Mouse (Mus musculus) liver, adult 2 months (tissue): ENCODE results near the gene Gm13285. TPM values are rescaled to one million over a fixed set of nuclear protein-coding genes. Genes with fewer than 3 reads are reported as not detected.

ENCODE experiments used
- DNase-seq: peaks from one replicate; pipeline ENCODE4 v3.0.0-alpha.2; 2011; ENCODE audit warnings: low read depth, low spot score; ENCODE audit errors: extremely low read depth
- H3K27ac ChIP-seq: fragments of 200-500 bp; replicated peaks from 2 replicates; pipeline ENCODE4 v1.5.1; 2012; ENCODE audit warnings: low read depth, mild to moderate bottlenecking, control low read depth, inconsistent platforms, low read length; ENCODE audit not compliant: insufficient read depth
- H3K27me3 ChIP-seq: fragments of 200-500 bp; 2 replicates; pipeline ENCODE4 v1.6.1; 2012; ENCODE audit warnings: mild to moderate bottlenecking, moderate library complexity, low read length, inconsistent platforms; ENCODE audit not compliant: control insufficient read depth, insufficient read depth
- H3K36me3 ChIP-seq: fragments of 200-500 bp; 2 replicates; pipeline ENCODE4 v1.6.1; 2012; ENCODE audit warnings: low read length, inconsistent platforms; ENCODE audit not compliant: control insufficient read depth, insufficient read depth
- H3K4me1 ChIP-seq: fragments of 200-500 bp; 2 replicates; pipeline ENCODE4 v1.6.1; 2011; ENCODE audit warnings: low read length; ENCODE audit not compliant: control insufficient read depth, insufficient read depth
- H3K4me3 ChIP-seq: fragments of 200-500 bp; 2 replicates; pipeline ENCODE4 v1.5.1; 2011; ENCODE audit warnings: low read depth, mild to moderate bottlenecking, control low read depth, low read length, moderate library complexity; ENCODE audit not compliant: insufficient read depth
- H3K79me2 ChIP-seq: fragments of 200-500 bp; 2 replicates; pipeline ENCODE4 v1.6.1; 2012; ENCODE audit warnings: inconsistent platforms, mild to moderate bottlenecking, low read length, moderate library complexity; ENCODE audit not compliant: control insufficient read depth, insufficient read depth
- H3K9ac ChIP-seq: fragments of 200-500 bp; 2 replicates; pipeline ENCODE4 v1.6.1; 2012; ENCODE audit warnings: low read depth, mild to moderate bottlenecking, control low read depth, inconsistent platforms, low read length
- CTCF ChIP-seq: fragments of 200-500 bp; IDR thresholded peaks from 2 replicates; pipeline ENCODE4 v1.5.1; 2011; ENCODE audit warnings: low read depth, low read length, control low read depth
- POLR2A ChIP-seq: fragments of 200-500 bp; IDR thresholded peaks from 2 replicates; pipeline ENCODE4 v1.6.1; 2011; ENCODE audit warnings: low read length, control low read depth; ENCODE audit not compliant: insufficient read depth; ENCODE audit errors: extremely low read depth
- WGBS: fragments of 180-500 bp; shearing (Covaris S2); methylation state at CpG from one replicate; pipeline ENCODE4 v1.1.7; 2018; 5-methylcytosine and 5-hydroxymethylcytosine counted together
- polyA plus RNA-seq: library from polyadenylated mRNA; depleted of rRNA; stranded (reverse); fragments of >200 nt; gene quantifications from 2 replicates; pipeline ENCODE4 v1.2.3, GENCODE M21; 2012; rRNA removed
- total RNA-seq: library from RNA; depleted of rRNA; stranded (reverse); fragments of >200 nt; gene quantifications from 2 replicates; pipeline ENCODE4 v1.2.3, GENCODE M21; 2014; rRNA removed

The Gm13285 gene
- total and polyA plus RNA-seq, 2 experiments: not detected

GRCm38 (mm10) chr4:88838828-88839227 is 39.4 kb downstream of the Gm13285 start:
- Histone ChIP-seq H3K9ac (no peak overlapping the region), H3K79me2 (no peaks in the 10 kb centered on the region), H3K4me1 (no peaks in the 10 kb centered on the region), H3K27me3 (no peaks in the 10 kb centered on the region), H3K27ac (no peak overlapping the region), H3K4me3 (no peak overlapping the region), H3K36me3 (no peaks in the 10 kb centered on the region)
- TF ChIP-seq POLR2A: no peak
- no peak for TF ChIP-seq CTCF
- DNase-seq: peak; percentile 7
- WGBS: 38% methylated on average over 3 of the region's 3 CpGs

- Histone ChIP-seq H3K4me3 (no peak overlapping the region), H3K36me3 (no peaks in the 10 kb centered on the region), H3K9ac (no peak overlapping the region), H3K79me2 (no peaks in the 10 kb centered on the region), H3K27ac (no peak overlapping the region), H3K27me3 (no peaks in the 10 kb centered on the region), H3K4me1 (no peaks in the 10 kb centered on the region)
- no peak for TF ChIP-seq POLR2A
- TF ChIP-seq CTCF: no peak
- WGBS: 66% methylated on average over 3 of the region's 3 CpGs
- DNase-seq: no peak
These were observed 40.6 kb downstream of the Gm13285 start for GRCm38 (mm10) chr4:88840058-88840457.

GRCm38 (mm10) chr4:88841438-88841911 is 42.0 kb downstream of the Gm13285 start, which contains the start of gene Ifna4:
TSS of gene Ifna4 (plus strand) at chr4:88841861.
- 49% methylated on average over 2 of the region's 2 CpGs for WGBS
- no peak for TF ChIP-seq POLR2A
- TF ChIP-seq CTCF: no peak
- H3K79me2 ChIP-seq: no peaks in the 10 kb centered on the region
- H3K4me3 ChIP-seq: no peak within 1 kb of the TSS
- no peak for DNase-seq
- H3K27ac ChIP-seq: no peak within 1 kb of the TSS
- no peaks in the 10 kb centered on the region for H3K27me3 ChIP-seq
- no peaks in the 10 kb centered on the region for H3K4me1 ChIP-seq
- H3K9ac ChIP-seq: no peak within 1 kb of the TSS
- no peaks in the 10 kb centered on the region for H3K36me3 ChIP-seq

- no peak overlapping the region for H3K4me3 ChIP-seq
- no peaks in the 10 kb centered on the region for H3K4me1 ChIP-seq
- no peak for TF ChIP-seq CTCF
- no peak for TF ChIP-seq POLR2A
- H3K27ac ChIP-seq: no peak overlapping the region
- DNase-seq: peak; percentile 19
- H3K79me2 ChIP-seq: no peaks in the 10 kb centered on the region
- H3K9ac ChIP-seq: no peak overlapping the region
- H3K27me3 ChIP-seq: no peaks in the 10 kb centered on the region
- no peaks in the 10 kb centered on the region for H3K36me3 ChIP-seq
- 38% methylated on average over 2 of the region's 2 CpGs for WGBS
These were observed 45.9 kb downstream of the Gm13285 start for GRCm38 (mm10) chr4:88845334-88845733.

- H3K9ac ChIP-seq: no peak within 1 kb of the TSS
- H3K36me3 ChIP-seq: no peaks in the 10 kb centered on the region
- no peaks in the 10 kb centered on the region for H3K27me3 ChIP-seq
- 79% methylated on average over 1 of the region's 1 CpGs for WGBS
- H3K79me2 ChIP-seq: no peaks in the 10 kb centered on the region
- no peak for DNase-seq
- H3K4me1 ChIP-seq: no peaks in the 10 kb centered on the region
- TF ChIP-seq CTCF: no peak
- TF ChIP-seq POLR2A: no peak
- H3K4me3 ChIP-seq: no peak within 1 kb of the TSS
- no peak within 1 kb of the TSS for H3K27ac ChIP-seq
These were observed 50.2 kb downstream of the Gm13285 start, which contains the start of gene Ifna1 for GRCm38 (mm10) chr4:88849698-88850097. TSS of gene Ifna1 (plus strand) at chr4:88850087.

Other genes starting within 250 kb of the Gm13285 start
Only the 30 nearest of the 31 such genes appear.
- not detected in 2 replicates for gene Ifna14, start 227.9 kb upstream of the Gm13285 start, total RNA-seq
- not detected in 2 replicates for gene Ifna14, start 227.9 kb upstream of the Gm13285 start, polyA plus RNA-seq
- gene Ifna9, start 207.3 kb upstream of the Gm13285 start, total RNA-seq: not detected in 2 replicates
- gene Ifna9, start 207.3 kb upstream of the Gm13285 start, polyA plus RNA-seq: not detected in 2 replicates
- not detected in 2 replicates for gene Ifna12, start 196.3 kb upstream of the Gm13285 start, total RNA-seq
- not detected in 2 replicates for gene Ifna12, start 196.3 kb upstream of the Gm13285 start, polyA plus RNA-seq
- gene C87499, start 165.3 kb upstream of the Gm13285 start, total RNA-seq: not detected in 2 replicates
- not detected in 2 replicates for gene C87499, start 165.3 kb upstream of the Gm13285 start, polyA plus RNA-seq
- not detected in 2 replicates for gene Ifna13, start 155.2 kb upstream of the Gm13285 start, total RNA-seq
- gene Ifna13, start 155.2 kb upstream of the Gm13285 start, polyA plus RNA-seq: not detected in 2 replicates
- gene Ifna16, start 122.7 kb upstream of the Gm13285 start, total RNA-seq: not detected in 2 replicates
- not detected in 2 replicates for gene Ifna16, start 122.7 kb upstream of the Gm13285 start, polyA plus RNA-seq
- not detected in 2 replicates for gene Ifna2, start 115.8 kb upstream of the Gm13285 start, total RNA-seq
- not detected in 2 replicates for gene Ifna2, start 115.8 kb upstream of the Gm13285 start, polyA plus RNA-seq
- gene Ifnab, start 108.3 kb upstream of the Gm13285 start, total RNA-seq: not detected in 2 replicates
- gene Ifnab, start 108.3 kb upstream of the Gm13285 start, polyA plus RNA-seq: not detected in 2 replicates
- 0.18 TPM in 1 of 2 replicates, not detected in the other for gene Gm26566, start 77.9 kb upstream of the Gm13285 start, total RNA-seq
- not detected in 2 replicates for gene Gm26566, start 77.9 kb upstream of the Gm13285 start, polyA plus RNA-seq
- 60.3 and 68.1 TPM in 2 replicates for gene Klhl9, start 77.2 kb upstream of the Gm13285 start, total RNA-seq
- gene Klhl9, start 77.2 kb upstream of the Gm13285 start, polyA plus RNA-seq: 9.8 and 10.2 TPM in 2 replicates
- not detected in 2 replicates for gene Gm13271, start 44.8 kb upstream of the Gm13285 start, total RNA-seq
- gene Gm13271, start 44.8 kb upstream of the Gm13285 start, polyA plus RNA-seq: not detected in 2 replicates
- not detected in 2 replicates for gene Gm13283, start 39.5 kb upstream of the Gm13285 start, total RNA-seq
- not detected in 2 replicates for gene Gm13283, start 39.5 kb upstream of the Gm13285 start, polyA plus RNA-seq
- gene Gm13290, start 25.8 kb upstream of the Gm13285 start, total RNA-seq: not detected in 2 replicates
- gene Gm13290, start 25.8 kb upstream of the Gm13285 start, polyA plus RNA-seq: not detected in 2 replicates
- not detected in 2 replicates for gene Gm13289, start 22.7 kb upstream of the Gm13285 start, total RNA-seq
- gene Gm13289, start 22.7 kb upstream of the Gm13285 start, polyA plus RNA-seq: not detected in 2 replicates
- not detected in 2 replicates for gene Gm13272, start 19.8 kb upstream of the Gm13285 start, total RNA-seq
- gene Gm13272, start 19.8 kb upstream of the Gm13285 start, polyA plus RNA-seq: not detected in 2 replicates
- not detected in 2 replicates for gene Ifnz, start 17.5 kb upstream of the Gm13285 start, total RNA-seq
- gene Ifnz, start 17.5 kb upstream of the Gm13285 start, polyA plus RNA-seq: not detected in 2 replicates
- gene Gm13276, start 14.0 kb upstream of the Gm13285 start, total RNA-seq: not detected in 2 replicates
- not detected in 2 replicates for gene Gm13276, start 14.0 kb upstream of the Gm13285 start, polyA plus RNA-seq
- not detected in 2 replicates for gene Gm13277, start 11.0 kb upstream of the Gm13285 start, total RNA-seq
- gene Gm13277, start 11.0 kb upstream of the Gm13285 start, polyA plus RNA-seq: not detected in 2 replicates
- not detected in 2 replicates for gene Gm13278, start 8.1 kb upstream of the Gm13285 start, total RNA-seq
- not detected in 2 replicates for gene Gm13278, start 8.1 kb upstream of the Gm13285 start, polyA plus RNA-seq
- not detected in 2 replicates for gene Gm13275, start 5.2 kb upstream of the Gm13285 start, total RNA-seq
- gene Gm13275, start 5.2 kb upstream of the Gm13285 start, polyA plus RNA-seq: not detected in 2 replicates
- gene Gm13279, start 2.3 kb upstream of the Gm13285 start, total RNA-seq: not detected in 2 replicates
- not detected in 2 replicates for gene Gm13279, start 2.3 kb upstream of the Gm13285 start, polyA plus RNA-seq
- gene Gm13287, start 3.6 kb downstream of the Gm13285 start, total RNA-seq: not detected in 2 replicates
- gene Gm13287, start 3.6 kb downstream of the Gm13285 start, polyA plus RNA-seq: not detected in 2 replicates
- not detected in 2 replicates for gene Gm13288, start 5.9 kb downstream of the Gm13285 start, total RNA-seq
- gene Gm13288, start 5.9 kb downstream of the Gm13285 start, polyA plus RNA-seq: not detected in 2 replicates
- gene Ifna7, start 16.6 kb downstream of the Gm13285 start, total RNA-seq: not detected in 2 replicates
- gene Ifna7, start 16.6 kb downstream of the Gm13285 start, polyA plus RNA-seq: not detected in 2 replicates
- gene Ifna11, start 20.3 kb downstream of the Gm13285 start, total RNA-seq: not detected in 2 replicates
- not detected in 2 replicates for gene Ifna11, start 20.3 kb downstream of the Gm13285 start, polyA plus RNA-seq
- gene Ifna6, start 27.8 kb downstream of the Gm13285 start, total RNA-seq: not detected in 2 replicates
- not detected in 2 replicates for gene Ifna6, start 27.8 kb downstream of the Gm13285 start, polyA plus RNA-seq
- not detected in 2 replicates for gene Ifna5, start 35.9 kb downstream of the Gm13285 start, total RNA-seq
- not detected in 2 replicates for gene Ifna5, start 35.9 kb downstream of the Gm13285 start, polyA plus RNA-seq
- not detected in 2 replicates for gene Ifna4, start 42.2 kb downstream of the Gm13285 start, total RNA-seq
- gene Ifna4, start 42.2 kb downstream of the Gm13285 start, polyA plus RNA-seq: not detected in 2 replicates
- gene Ifna1, start 50.4 kb downstream of the Gm13285 start, total RNA-seq: not detected in 2 replicates
- gene Ifna1, start 50.4 kb downstream of the Gm13285 start, polyA plus RNA-seq: not detected in 2 replicates
- gene Ifne, start 80.5 kb downstream of the Gm13285 start, total RNA-seq: not detected in 2 replicates
- not detected in 2 replicates for gene Ifne, start 80.5 kb downstream of the Gm13285 start, polyA plus RNA-seq